Mouse (Mus musculus): ENCODE measurements at regions not wholly inside any gene's neighbourhood (a gene's known extent, or its start where the extent isn't known, plus 50 kb on each side); places are given as distances from the start of the nearest gene placed in this dataset.

DNA sequence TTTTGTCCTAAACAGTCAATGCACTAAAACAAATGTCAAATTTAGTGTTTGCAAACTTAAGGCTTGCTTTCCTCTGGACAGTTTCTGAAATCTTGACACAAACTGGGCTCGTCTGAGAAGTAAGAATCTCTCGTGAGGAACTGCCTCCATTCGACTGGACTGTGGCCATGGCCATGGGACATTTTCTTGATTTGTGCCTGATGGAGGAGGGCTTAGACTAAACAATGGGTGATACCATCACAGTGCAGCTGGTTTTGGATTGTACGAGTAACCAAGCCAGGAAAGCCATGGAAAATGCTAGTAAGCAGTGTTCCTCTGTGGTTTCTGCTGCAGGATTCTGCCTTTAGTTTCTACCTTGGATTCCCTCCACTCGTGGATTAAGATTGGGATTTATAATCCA is 121.0 kb upstream of the Mmadhc start:
- no peak for DNase-seq (ENCODE audit: low spot score)

- no peak for DNase-seq (ENCODE audit: low spot score)
These were observed 120.5 kb upstream of the Mmadhc start for GRCm38 (mm10) chr2:50417135-50417534.

DNA sequence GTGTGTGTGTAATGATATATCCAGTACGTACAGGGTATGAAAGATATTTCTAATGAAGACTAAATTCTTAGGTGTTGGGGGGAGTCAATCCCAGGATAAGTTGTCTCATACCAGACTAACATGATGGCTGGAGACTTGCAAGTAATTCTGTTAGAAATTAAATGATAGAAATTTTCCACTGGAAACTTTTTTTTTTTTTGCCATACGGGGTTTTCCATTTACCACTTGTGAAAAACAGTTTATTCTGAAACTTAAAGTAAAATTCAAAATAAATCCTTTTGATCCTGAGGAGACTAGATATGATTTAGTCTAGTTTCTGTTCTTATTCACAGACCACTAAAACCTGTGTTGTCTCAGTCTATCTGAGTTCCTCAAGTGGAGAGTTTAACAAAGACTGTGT is 119.5 kb upstream of the Mmadhc start:
- no peak for DNase-seq (ENCODE audit: low spot score)

GRCm38 (mm10) chr2:50405932-50406331 is 109.3 kb upstream of the Mmadhc start:
- DNase-seq (ENCODE audit: low spot score), result peak; percentile 12

DNA sequence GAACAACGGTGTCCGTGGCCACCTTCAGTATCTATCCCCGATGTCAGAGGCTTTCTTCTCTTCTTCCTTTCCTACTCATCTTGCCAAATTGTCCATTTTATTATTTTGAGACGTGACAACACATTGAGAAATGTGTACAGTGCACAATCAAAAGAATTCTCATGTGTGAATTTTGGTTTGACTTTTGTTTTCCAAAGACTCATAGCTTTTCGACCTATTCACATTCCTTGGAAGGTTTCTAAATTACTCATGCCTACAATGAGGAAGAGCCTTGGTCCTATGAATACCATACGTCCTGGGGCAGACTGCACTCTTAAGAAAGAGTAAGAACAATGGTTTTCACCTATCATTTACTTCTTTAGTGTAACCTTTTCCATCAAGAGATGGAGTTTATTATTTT is 106.5 kb upstream of the Mmadhc start:
- no peak for DNase-seq (ENCODE audit: low spot score)

DNA sequence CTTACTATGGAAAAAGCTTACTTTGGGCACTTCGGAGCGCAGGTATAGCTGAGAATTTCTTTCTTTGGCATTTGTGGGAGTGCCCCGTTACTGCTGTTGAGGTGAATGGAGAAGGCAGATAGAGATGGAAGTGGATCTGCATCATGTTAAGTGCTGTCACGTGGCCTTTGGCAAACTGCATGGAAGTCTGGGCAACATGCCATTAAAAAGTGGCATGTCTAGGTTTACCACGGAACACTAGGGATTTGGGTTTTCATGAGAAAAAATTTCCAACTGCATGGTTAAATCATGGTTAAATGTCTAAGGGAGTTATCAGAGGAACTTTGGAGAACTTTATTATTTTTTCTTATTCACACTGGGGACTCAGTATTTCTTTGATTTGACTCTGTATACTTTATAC is 102.0 kb upstream of the Mmadhc start:
- no peak for DNase-seq (ENCODE audit: low spot score)

DNA sequence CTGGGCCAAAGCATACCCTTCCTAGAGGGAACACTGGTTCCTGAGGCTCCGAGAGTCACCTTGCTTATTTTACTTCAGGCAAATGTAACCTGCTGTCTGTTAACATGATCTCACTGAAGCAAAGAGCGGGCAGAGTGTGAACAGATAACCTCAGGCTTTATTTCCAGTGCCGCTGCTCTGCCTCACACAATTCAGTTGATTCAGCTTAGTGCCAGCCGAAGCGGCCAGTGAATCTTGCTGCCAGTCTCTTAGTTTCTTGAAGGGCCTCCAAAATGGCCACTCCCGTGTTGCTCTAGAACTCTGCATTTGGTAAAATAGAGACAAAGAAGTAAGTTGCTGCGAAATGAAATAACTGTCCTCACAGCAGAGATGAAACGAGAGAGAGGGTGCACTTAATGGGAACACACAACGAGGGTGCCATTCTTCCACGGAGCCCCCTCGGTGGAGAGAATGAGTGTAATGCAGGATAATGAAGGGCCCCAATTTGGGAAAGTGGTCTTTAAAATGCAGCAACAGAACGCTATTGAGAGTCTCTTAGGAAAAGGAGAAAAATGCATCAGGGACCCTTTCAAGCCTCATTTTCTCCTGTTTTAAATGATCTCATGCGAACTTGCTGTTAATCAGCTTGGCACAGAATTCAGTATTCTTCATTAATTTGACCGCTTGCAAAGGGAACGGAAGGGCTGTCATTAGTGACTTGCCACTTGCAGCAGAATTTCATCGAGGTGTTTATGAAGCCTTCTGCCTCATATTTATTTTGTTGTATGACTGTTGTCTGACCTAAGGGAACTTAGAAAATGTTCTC is 81.2 kb upstream of the Mmadhc start:
- DNase-seq (ENCODE audit: low spot score), result no peak

DNA sequence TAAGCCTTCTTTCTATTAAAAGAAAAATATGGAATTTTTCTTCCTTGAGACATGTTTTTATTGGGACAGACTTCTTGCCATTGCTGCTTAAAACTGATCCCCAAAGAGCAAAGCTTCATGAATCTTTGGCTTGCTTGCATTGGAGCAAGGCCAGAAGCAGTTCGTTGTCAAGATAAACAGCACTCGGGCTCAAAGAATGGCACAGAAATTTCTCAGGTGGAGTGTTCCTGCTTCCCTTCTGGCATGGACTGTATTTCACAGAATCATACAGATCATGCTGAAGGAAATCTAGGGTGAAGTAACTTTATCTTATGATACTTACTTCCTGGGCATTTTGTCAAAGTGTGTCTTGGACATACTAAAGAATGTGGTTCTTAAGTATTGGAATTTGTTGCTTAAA is 77.0 kb upstream of the Mmadhc start:
- no peak for DNase-seq (ENCODE audit: low spot score)

- no peak for DNase-seq (ENCODE audit: low spot score)
These were observed 76.4 kb upstream of the Mmadhc start for GRCm38 (mm10) chr2:50373006-50373405.

- no peak for DNase-seq (ENCODE audit: low spot score)
These were observed 72.2 kb upstream of the Mmadhc start for GRCm38 (mm10) chr2:50368831-50369230.

- DNase-seq (ENCODE audit: low spot score), result no peak
These were observed 71.8 kb upstream of the Mmadhc start for GRCm38 (mm10) chr2:50368351-50368750.

DNA sequence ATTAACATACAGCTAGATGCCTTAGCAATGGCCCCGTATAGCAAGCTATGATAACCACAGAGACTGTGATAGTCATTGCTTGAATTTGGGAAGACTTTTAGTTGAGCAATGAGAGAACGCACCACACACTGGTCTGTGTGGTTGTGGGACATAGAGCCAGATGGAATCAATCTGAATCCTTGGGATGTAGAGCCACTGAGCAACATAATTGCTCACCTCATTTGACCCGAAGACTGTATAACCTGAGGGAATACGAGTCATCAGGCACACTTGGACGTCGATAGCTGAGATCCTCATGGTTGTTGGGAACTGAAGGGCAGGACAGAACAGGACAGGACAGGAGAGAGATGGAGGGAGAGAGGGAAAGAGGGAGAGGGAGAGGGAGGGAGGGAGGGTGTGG is 68.6 kb upstream of the Mmadhc start:
- DNase-seq (ENCODE audit: low spot score), result no peak

DNA sequence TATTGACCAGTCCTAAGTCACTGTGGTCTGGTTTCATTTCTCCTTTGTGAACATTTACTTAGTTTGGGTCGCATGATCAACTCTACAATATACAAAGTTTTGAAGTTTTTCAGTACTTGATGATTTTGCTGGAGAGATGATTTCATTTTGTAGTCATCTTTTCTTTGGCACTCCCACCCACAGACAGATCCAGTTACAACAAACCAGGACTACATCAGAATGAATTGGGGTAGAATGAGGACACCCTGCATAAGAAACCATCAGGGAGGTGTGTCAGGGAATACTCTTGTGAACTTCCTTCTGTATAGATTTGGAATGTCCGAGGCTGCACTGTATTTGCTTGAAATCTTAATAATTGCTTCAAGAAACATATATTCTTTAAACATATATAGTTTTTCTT is 59.5 kb upstream of the Mmadhc start:
- DNase-seq (ENCODE audit: low spot score), result no peak

- DNase-seq (ENCODE audit: low spot score), result peak; percentile 85
These were observed 51.1 kb upstream of the Mmadhc start for GRCm38 (mm10) chr2:50347486-50348265.

Data from embryo, embryonic 10 days (tissue).